Mouse (Mus musculus) heart, adult 2 months (tissue): ENCODE data around the gene Gdf5. TPM values are rescaled to one million over a fixed set of nuclear protein-coding genes. Genes with fewer than 3 reads are reported as not detected.
"Not testable (repeated sequence)": the region's sequence is repeated elsewhere in the genome, so short reads cannot be mapped to it uniquely, and the experiment has no call there.

ENCODE experiments used
- DNase-seq, 2 experiments: peaks; one replicate each; pipeline ENCODE4 v3.0.0; 2021
- H3K27ac ChIP-seq: fragments of 200-600 bp; 2 replicates; pipeline ENCODE4 v1.8.1; 2022
- H3K27me3 ChIP-seq: fragments of 200-500 bp; 2 replicates; pipeline ENCODE4 v1.6.1; 2012; ENCODE audit warnings: mild to moderate bottlenecking, low read length, inconsistent platforms, mixed read lengths; ENCODE audit not compliant: control insufficient read depth, insufficient read depth
- H3K36me3 ChIP-seq: fragments of 200-500 bp; 2 replicates; pipeline ENCODE4 v1.6.1; 2012; ENCODE audit warnings: low read length, inconsistent platforms; ENCODE audit not compliant: control insufficient read depth, insufficient read depth
- H3K4me1 ChIP-seq: fragments of 200-500 bp; 2 replicates; pipeline ENCODE4 v1.6.1; 2011; ENCODE audit warnings: low read length; ENCODE audit not compliant: control insufficient read depth, insufficient read depth
- H3K4me3 ChIP-seq: fragments of 200-600 bp; 2 replicates; pipeline ENCODE4 v1.8.1; 2022
- H3K79me2 ChIP-seq: fragments of 200-500 bp; replicated peaks from 2 replicates; pipeline ENCODE4 v1.6.1; 2012; ENCODE audit warnings: mild to moderate bottlenecking, inconsistent platforms, low read length, moderate library complexity, mixed read lengths; ENCODE audit not compliant: control insufficient read depth, insufficient read depth
- H3K9ac ChIP-seq: fragments of 200-500 bp; 2 replicates; pipeline ENCODE4 v1.6.1; 2012; ENCODE audit warnings: low read depth, mild to moderate bottlenecking, control low read depth, inconsistent platforms, low read length, mixed read lengths
- CTCF ChIP-seq: fragments of 200-600 bp; IDR thresholded peaks from 2 replicates; pipeline ENCODE4 v1.8.1; 2022; ENCODE audit warnings: antibody characterized with exemption, mild to moderate bottlenecking, moderate library complexity
- EP300 ChIP-seq: fragments of 200-500 bp; IDR thresholded peaks from 2 replicates; pipeline ENCODE4 v1.6.1; 2011; ENCODE audit warnings: low read depth, low read length, control low read depth; ENCODE audit not compliant: insufficient read depth
- POLR2A ChIP-seq: fragments of 200-500 bp; IDR thresholded peaks from 2 replicates; pipeline ENCODE4 v1.6.1; 2011; ENCODE audit warnings: mild to moderate bottlenecking, low read depth, low read length, control low read depth; ENCODE audit not compliant: insufficient read depth
- WGBS: fragments of 180-500 bp; shearing (Covaris S2); methylation state at CpG from one replicate; pipeline ENCODE4 v1.1.7; 2018; 5-methylcytosine and 5-hydroxymethylcytosine counted together
- intact Hi-C: fragments of 180-260 bp; cut with DNase I; formaldehyde crosslinking; loops from one replicate; pipeline ENCODE4 v1.15.1; 2025
- polyA plus RNA-seq: library from polyadenylated mRNA; depleted of rRNA; stranded (reverse); fragments of >200 nt; gene quantifications from 2 replicates; pipeline ENCODE4 v1.2.3, GENCODE M21; 2012
- total RNA-seq, 2 experiments: library from RNA; stranded (reverse); gene quantifications; 2 replicates each; pipeline ENCODE4 v1.2.3; 2021

The Gdf5 gene
- total and polyA plus RNA-seq, 3 experiments = 0.16 TPM; not detected in 2

DNA sequence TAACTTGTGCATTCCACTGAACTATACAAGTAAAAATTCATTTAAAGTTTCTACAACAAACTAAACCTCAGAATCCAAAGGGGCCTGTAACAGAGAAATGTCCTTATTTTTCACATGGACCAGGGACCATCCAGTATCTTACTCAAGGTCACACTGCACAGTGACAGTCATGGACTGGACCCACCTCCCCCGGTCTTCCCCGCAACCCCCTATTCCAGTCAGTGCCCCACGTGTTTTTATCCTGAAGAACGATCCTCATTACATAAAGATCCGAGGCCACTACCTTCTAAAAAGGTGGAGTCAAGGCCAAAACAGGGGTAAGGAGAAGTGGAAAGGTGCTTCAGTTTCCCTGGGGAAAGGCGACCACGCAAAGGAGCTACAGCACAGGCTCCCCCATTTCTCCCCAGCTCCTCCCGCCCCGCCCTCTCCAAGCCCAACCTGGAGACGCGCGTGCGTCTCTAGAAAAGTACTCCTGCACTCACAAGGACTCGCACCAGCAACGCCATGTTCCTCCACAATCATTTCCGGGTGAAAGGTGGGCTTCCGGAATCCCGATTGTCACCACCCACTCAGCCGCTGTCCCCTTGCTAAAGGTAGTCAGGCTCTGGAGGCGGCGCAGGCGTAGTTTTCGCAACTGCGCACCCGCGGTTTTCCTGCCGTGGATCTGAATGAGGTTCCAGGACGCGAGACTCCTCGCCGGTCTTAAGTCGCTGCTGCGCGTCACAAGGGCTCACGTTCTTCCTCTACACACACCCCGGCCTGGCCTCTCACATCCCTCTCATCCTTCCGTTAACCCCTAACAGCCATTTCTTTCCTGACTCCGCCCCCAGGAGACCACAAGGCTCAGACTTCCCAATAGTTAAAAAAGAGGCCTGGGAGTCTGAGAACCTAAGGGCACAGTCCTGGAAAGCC, 15.4 kb downstream of the Gdf5 start, which contains the start of gene Uqcc1:
Gene Uqcc1 (minus strand): TSS at position 780 of the 912 bp plus-strand sequence.
- Histone ChIP-seq H3K4me1 (peaks cover 5% of the 10 kb centered on the region), H3K79me2 (0 out of 2 replicates have a peak, but pooled peaks cover 1% of the 10 kb centered on the region), H3K9ac (peak within 1 kb of the TSS; percentile 77), H3K27ac (peak within 1 kb of the TSS; percentile 82), H3K27me3 (no peaks in the 10 kb centered on the region), H3K36me3 (no peaks in the 10 kb centered on the region), H3K4me3 (peak within 1 kb of the TSS; percentile 63)
- peak; percentile 87 to 92 for DNase-seq
- peak; percentile 86 for TF ChIP-seq POLR2A
- TF ChIP-seq CTCF = no peak
- TF ChIP-seq EP300 = no peak
- intact Hi-C loops = no loop called here
- WGBS = under 1% methylated on average over 38 of the region's 38 CpGs

DNA sequence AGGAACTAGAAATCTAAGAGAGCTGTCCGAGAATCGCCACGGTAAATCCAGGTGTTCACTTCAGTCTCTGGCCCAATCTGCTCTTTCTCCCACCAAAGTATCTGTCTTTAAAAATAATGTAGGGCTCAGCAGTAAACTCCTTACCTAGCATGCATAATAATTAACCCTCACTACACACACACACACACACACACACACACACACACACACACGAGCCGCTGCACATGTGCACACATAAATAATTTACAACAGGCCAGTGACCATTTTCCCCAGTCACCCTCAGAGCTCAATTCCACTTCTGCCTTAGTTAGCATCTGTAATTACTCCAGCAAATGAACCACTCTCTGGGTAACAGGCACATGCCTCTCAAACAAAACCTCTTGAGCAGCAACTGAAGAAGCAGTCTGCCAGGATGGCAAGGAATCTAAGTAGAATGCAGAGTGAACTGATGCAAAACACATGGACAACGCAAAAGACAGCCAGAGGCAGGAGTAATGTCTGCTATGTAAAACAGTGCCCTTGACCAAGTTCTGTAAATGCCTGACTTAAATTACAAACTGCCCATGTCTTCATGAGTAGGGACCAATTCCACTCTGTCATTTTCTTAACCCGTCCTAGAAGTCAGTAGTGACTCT, 16.3 kb downstream of the Gdf5 start:
- TF ChIP-seq POLR2A (no peak), CTCF (no peak), EP300 (no peak)
- no peak for DNase-seq
- Histone ChIP-seq H3K9ac (peak overlapping the region; percentile 12; the same call in 1 of the 2 replicates), H3K27ac (peak overlapping the region; percentile 82; the same call in 1 of the 2 replicates), H3K4me1 (peaks cover 5% of the 10 kb centered on the region), H3K36me3 (no peaks in the 10 kb centered on the region), H3K27me3 (no peaks in the 10 kb centered on the region), H3K79me2 (0 out of 2 replicates have a peak, but pooled peaks cover 1% of the 10 kb centered on the region), H3K4me3 (peak overlapping the region; percentile 63)
- WGBS = 60% methylated on average over 7 of the region's 7 CpGs
- intact Hi-C loops = no loop called here

DNA sequence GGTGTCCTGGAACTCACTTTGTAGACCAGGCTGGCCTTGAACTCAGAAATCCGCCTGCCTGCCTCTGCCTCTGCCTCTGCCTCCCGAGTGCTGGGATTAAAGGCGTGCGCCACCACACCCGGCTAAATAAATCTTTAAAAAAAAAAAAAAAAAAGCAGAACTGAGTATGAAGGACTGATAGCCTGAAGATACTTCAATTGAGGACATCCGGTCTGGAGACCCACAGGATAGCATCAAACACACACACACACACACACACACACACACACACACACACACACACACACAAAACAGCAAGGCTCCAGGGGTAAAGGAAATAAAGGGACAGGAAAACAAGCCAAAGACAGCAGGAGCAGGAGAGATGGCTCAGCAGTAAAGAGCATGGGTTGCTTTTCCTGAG, 20.0 kb downstream of the Gdf5 start:
- H3K9ac ChIP-seq, H3K27ac ChIP-seq, DNase-seq, H3K79me2 ChIP-seq, H3K4me3 ChIP-seq, H3K27me3 ChIP-seq, H3K36me3 ChIP-seq, H3K4me1 ChIP-seq, intact Hi-C loops: not testable (repeated sequence)
- 86% methylated on average over 6 of the region's 6 CpGs for WGBS

DNA sequence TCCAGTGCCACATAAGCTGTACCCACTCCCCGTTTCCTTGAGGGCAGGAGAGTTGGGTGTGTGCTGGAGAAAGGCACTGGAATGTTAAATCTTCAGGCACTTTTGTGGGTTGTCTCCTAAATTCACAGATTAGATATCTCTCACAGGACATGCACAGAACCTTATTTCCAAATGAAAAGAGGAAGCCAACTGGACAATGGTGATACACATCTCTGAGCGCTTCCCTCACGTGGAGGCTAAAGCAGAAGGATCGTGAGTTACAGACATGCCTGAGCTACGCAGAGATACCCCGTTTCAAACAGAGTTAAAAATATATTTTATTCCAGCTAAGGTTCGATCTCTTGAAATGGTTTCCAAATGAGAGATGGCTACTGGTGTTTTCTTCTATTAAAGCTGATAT, 22.0 kb downstream of the Gdf5 start:
- no peak overlapping the region for H3K27ac ChIP-seq
- H3K27me3 ChIP-seq = no peaks in the 10 kb centered on the region
- TF ChIP-seq POLR2A = no peak
- no peak for TF ChIP-seq EP300
- TF ChIP-seq CTCF = no peak
- DNase-seq = no peak
- H3K9ac ChIP-seq = no peak overlapping the region
- H3K79me2 ChIP-seq = peaks cover 1% of the 10 kb centered on the region; the same call in 1 of the 2 replicates
- WGBS = 88% methylated on average over 7 of the region's 7 CpGs
- intact Hi-C loops = no loop called here
- H3K4me1 ChIP-seq = no peaks in the 10 kb centered on the region; the same call in 1 of the 2 replicates
- no peak overlapping the region for H3K4me3 ChIP-seq
- no peaks in the 10 kb centered on the region; the same call in 1 of the 2 replicates for H3K36me3 ChIP-seq

DNA sequence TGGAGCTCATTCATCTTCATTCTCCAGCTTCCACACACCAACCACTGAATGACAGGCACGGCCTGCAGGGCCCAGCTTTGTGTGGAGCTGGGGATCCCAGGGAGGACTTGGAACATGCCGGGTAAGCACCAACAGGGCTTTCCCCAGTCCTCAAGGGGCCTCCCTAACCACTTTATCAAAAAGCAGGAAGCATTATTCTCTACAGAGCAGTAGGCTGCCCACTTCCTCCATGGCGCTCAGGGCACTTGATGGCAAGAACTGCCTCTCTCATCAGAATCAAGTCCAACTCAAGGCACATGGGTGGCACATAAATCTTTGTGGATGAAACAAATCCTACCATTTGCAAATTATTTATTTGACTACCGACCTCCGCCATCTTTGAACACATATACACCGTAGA, 30.5 kb downstream of the Gdf5 start:
- WGBS = 79% methylated on average over 6 of the region's 6 CpGs
- no peak overlapping the region for H3K27ac ChIP-seq
- H3K27me3 ChIP-seq = no peaks in the 10 kb centered on the region
- TF ChIP-seq POLR2A (no peak), CTCF (no peak), EP300 (no peak)
- H3K9ac ChIP-seq = no peak overlapping the region
- H3K79me2 ChIP-seq = peaks cover 3% of the 10 kb centered on the region
- H3K36me3 ChIP-seq = no peaks in the 10 kb centered on the region; the same call in 1 of the 2 replicates
- DNase-seq = no peak
- intact Hi-C loops = no loop called here
- peaks cover 2% of the 10 kb centered on the region; the same call in 1 of the 2 replicates for H3K4me1 ChIP-seq
- no peak overlapping the region for H3K4me3 ChIP-seq

DNA sequence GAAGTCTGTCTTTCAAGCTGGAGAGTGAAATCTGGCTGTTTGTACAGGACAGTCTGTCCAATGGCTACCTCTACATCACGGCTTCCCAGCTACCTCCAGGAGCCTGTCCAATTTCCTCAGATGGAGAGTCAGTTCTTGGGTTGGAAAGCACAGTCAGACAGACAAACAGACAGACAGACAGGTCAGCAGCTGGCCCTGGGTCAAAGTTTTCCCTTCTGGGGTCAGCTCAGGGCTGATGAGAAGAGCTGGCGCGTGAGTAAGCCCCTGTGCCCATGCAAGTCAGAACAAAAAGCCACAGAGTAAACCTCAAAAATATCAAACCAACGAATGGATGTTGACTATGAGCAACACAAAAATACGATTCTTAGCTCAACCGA, 41.5 kb downstream of the Gdf5 start:
- WGBS = 88% methylated on average over 6 of the region's 6 CpGs
- Histone ChIP-seq H3K79me2 (no peaks in the 10 kb centered on the region), H3K4me1 (peaks cover 1% of the 10 kb centered on the region; the same call in 1 of the 2 replicates), H3K9ac (no peak overlapping the region), H3K4me3 (no peak overlapping the region), H3K27ac (no peak overlapping the region; the same call in 1 of the 2 replicates), H3K27me3 (no peaks in the 10 kb centered on the region), H3K36me3 (no peaks in the 10 kb centered on the region; the same call in none of the 2 replicates)
- intact Hi-C loops = no loop called here
- no peak for DNase-seq
- TF ChIP-seq POLR2A (no peak), EP300 (no peak), CTCF (no peak)
